Mouse (Mus musculus): ENCODE data around the gene Hc.

Gene Hc

GRCm38 (mm10) chr2:34978226-34978625 is 83.0 kb downstream of the Hc start:
- DNase-seq (ENCODE audit: low spot score in 2 of 2): no peak

GRCm38 (mm10) chr2:34976945-34977658 is 84.1 kb downstream of the Hc start:
- no peak for DNase-seq (ENCODE audit: low spot score in 2 of 2)

- DNase-seq (ENCODE audit: low spot score in 2 of 2): no peak
Observed at GRCm38 (mm10) chr2:34976447-34976846, 84.8 kb downstream of the Hc start.

- DNase-seq (ENCODE audit: low spot score in 2 of 2): no peak
Observed at GRCm38 (mm10) chr2:34973087-34973486, 88.2 kb downstream of the Hc start.

- no peak for DNase-seq (ENCODE audit: low spot score in 2 of 2)
Observed at GRCm38 (mm10) chr2:34971080-34971888, 90.0 kb downstream of the Hc start.

- DNase-seq (ENCODE audit: low spot score in 2 of 2): peak; percentile 37 to 39
Observed at GRCm38 (mm10) chr2:34970092-34970750, 91.0 kb downstream of the Hc start.

GRCm38 (mm10) chr2:34969166-34969565 is 92.1 kb downstream of the Hc start:
- no peak for DNase-seq (ENCODE audit: low spot score in 2 of 2)

- DNase-seq (ENCODE audit: low spot score in 2 of 2): no peak
Observed at GRCm38 (mm10) chr2:34966243-34966934, 94.8 kb downstream of the Hc start.

- no peak for DNase-seq (ENCODE audit: low spot score in 2 of 2)
Observed at GRCm38 (mm10) chr2:34965806-34966205, 95.4 kb downstream of the Hc start.

GRCm38 (mm10) chr2:34965293-34965692 is 95.9 kb downstream of the Hc start:
- no peak for DNase-seq (ENCODE audit: low spot score in 2 of 2)

GRCm38 (mm10) chr2:34964651-34965050 is 96.6 kb downstream of the Hc start:
- no peak for DNase-seq (ENCODE audit: low spot score in 2 of 2)

- DNase-seq (ENCODE audit: low spot score in 2 of 2): no peak
Observed at GRCm38 (mm10) chr2:34964230-34964629, 97.0 kb downstream of the Hc start.

GRCm38 (mm10) chr2:34963371-34963956 is 97.8 kb downstream of the Hc start:
- no peak for DNase-seq (ENCODE audit: low spot score in 2 of 2)

- no peak for DNase-seq (ENCODE audit: low spot score in 2 of 2)
Observed at GRCm38 (mm10) chr2:34962893-34963292, 98.3 kb downstream of the Hc start.

GRCm38 (mm10) chr2:34962211-34962610 is 99.0 kb downstream of the Hc start:
- no peak for DNase-seq (ENCODE audit: low spot score in 2 of 2)

- no peak for DNase-seq (ENCODE audit: low spot score in 2 of 2)
Observed at GRCm38 (mm10) chr2:34961481-34962036, 99.7 kb downstream of the Hc start, which contains the start of gene Traf1. TSS of gene Traf1 (minus strand) at chr2:34961772.

- DNase-seq (ENCODE audit: low spot score in 2 of 2): no peak
Observed at GRCm38 (mm10) chr2:34960966-34961365, 100.3 kb downstream of the Hc start.

GRCm38 (mm10) chr2:34960466-34960865 is 100.8 kb downstream of the Hc start:
- DNase-seq (ENCODE audit: low spot score in 2 of 2): peak in 1 of 2 experiments; percentile 18

GRCm38 (mm10) chr2:34958582-34958981 is 102.7 kb downstream of the Hc start:
- DNase-seq (ENCODE audit: low spot score in 2 of 2): no peak

GRCm38 (mm10) chr2:34958036-34958435 is 103.2 kb downstream of the Hc start:
- no peak for DNase-seq (ENCODE audit: low spot score in 2 of 2)

GRCm38 (mm10) chr2:34957405-34957804 is 103.8 kb downstream of the Hc start:
- no peak for DNase-seq (ENCODE audit: low spot score in 2 of 2)

Data from right cerebral cortex, adult 2 months (tissue).